Mouse (Mus musculus) megakaryocyte progenitor cell, adult 5-6 weeks (primary cell): Measurements from ENCODE around the gene Hopx. TPM values are rescaled to one million over a fixed set of nuclear protein-coding genes. Genes with fewer than 3 reads are reported as not detected.

Experiments used
- ATAC-seq: replicated peaks from 2 replicates; pipeline ENCODE4 v1.8.0; 2016; ENCODE audit warnings: mild to moderate bottlenecking, moderate TSS enrichment, inconsistent platforms; ENCODE audit not compliant: poor library complexity
- total RNA-seq, 2 experiments: library from RNA; stranded (forward) in 1 of 2; stranded (reverse) in 1 of 2; fragments of 157-497, 149-512 nt in 1 of 2; fragments of 200-1000 nt in 1 of 2; gene quantifications; 2 replicates each; pipeline versions ENCODE4 v1.2.3 to v1.2.4; 2015 to 2017

The Hopx gene
- total RNA-seq, 2 experiments from 2014 or later, result 3.2 to 5.5 TPM

- ATAC-seq, result no peak
Observed at GRCm38 (mm10) chr5:77075951-77076350, 39.0 kb downstream of the Hopx start.

GRCm38 (mm10) chr5:77074914-77075313, 40.0 kb downstream of the Hopx start:
- no peak for ATAC-seq

- no peak for ATAC-seq
Observed at GRCm38 (mm10) chr5:77073794-77074193, 41.1 kb downstream of the Hopx start.

GRCm38 (mm10) chr5:77071626-77072025, 43.3 kb downstream of the Hopx start:
- peak; percentile 60; the same call in 1 of the 2 replicates for ATAC-seq

GRCm38 (mm10) chr5:77070987-77071386, 43.9 kb downstream of the Hopx start:
- ATAC-seq, result 0 out of 2 replicates have a peak, but pooled peaks have one; percentile 42

GRCm38 (mm10) chr5:77067321-77067720, 47.6 kb downstream of the Hopx start:
- ATAC-seq, result no peak

GRCm38 (mm10) chr5:77061372-77062038, 53.4 kb downstream of the Hopx start:
- peak; percentile 97 for ATAC-seq

- no peak for ATAC-seq
Observed at GRCm38 (mm10) chr5:77060363-77060762, 54.6 kb downstream of the Hopx start.

GRCm38 (mm10) chr5:77056881-77057440, 58.0 kb downstream of the Hopx start:
- ATAC-seq, result no peak

GRCm38 (mm10) chr5:77052616-77053015, 62.3 kb downstream of the Hopx start:
- ATAC-seq, result no peak

GRCm38 (mm10) chr5:77044362-77044761, 70.6 kb downstream of the Hopx start:
- ATAC-seq, result peak; percentile 69

- no peak for ATAC-seq
Observed at GRCm38 (mm10) chr5:77039391-77039790, 75.5 kb downstream of the Hopx start.

- peak; percentile 76 for ATAC-seq
Observed at GRCm38 (mm10) chr5:77038451-77038850, 76.5 kb downstream of the Hopx start.

Other genes with a start within 250 kb of the Hopx start
- gene Aasdh, start 209.6 kb downstream of the Hopx start, total RNA-seq (2015), result 17.9 and 20.1 TPM in 2 replicates
- gene Aasdh, start 209.6 kb downstream of the Hopx start, total RNA-seq (2017), result 27.3 and 35.1 TPM in 2 replicates
- 393 and 397 TPM in 2 replicates for gene Paics, start 163.8 kb downstream of the Hopx start, total RNA-seq (2015)
- gene Paics, start 163.8 kb downstream of the Hopx start, total RNA-seq (2017), result 381 and 407 TPM in 2 replicates
- 47.7 and 62.1 TPM in 2 replicates for gene Ppat, start 163.5 kb downstream of the Hopx start, total RNA-seq (2015)
- 71.2 and 80.3 TPM in 2 replicates for gene Ppat, start 163.5 kb downstream of the Hopx start, total RNA-seq (2017)
- 143 and 160 TPM in 2 replicates for gene Srp72, start 140.4 kb downstream of the Hopx start, total RNA-seq (2015)
- gene Srp72, start 140.4 kb downstream of the Hopx start, total RNA-seq (2017), result 142 and 151 TPM in 2 replicates
- gene Arl9, start 111.1 kb downstream of the Hopx start, total RNA-seq (2015), result 1.3 and 1.9 TPM in 2 replicates
- gene Arl9, start 111.1 kb downstream of the Hopx start, total RNA-seq (2017), result not detected in 2 replicates
- not detected in 2 replicates for gene Thegl, start 99.1 kb downstream of the Hopx start, total RNA-seq (2015)
- not detected in 2 replicates for gene Thegl, start 99.1 kb downstream of the Hopx start, total RNA-seq (2017)
- gene Spink2, start 96.3 kb upstream of the Hopx start, total RNA-seq (2015), result 0.76 TPM in 1 of 2 replicates, not detected in the other
- 0.79 TPM in 1 of 2 replicates, not detected in the other for gene Spink2, start 96.3 kb upstream of the Hopx start, total RNA-seq (2017)
- 28.3 and 32.2 TPM in 2 replicates for gene Rest, start 150.4 kb upstream of the Hopx start, total RNA-seq (2015)
- gene Rest, start 150.4 kb upstream of the Hopx start, total RNA-seq (2017), result 43.3 and 47.9 TPM in 2 replicates
- gene Noa1, start 195.0 kb upstream of the Hopx start, total RNA-seq (2015), result 58.5 and 59.2 TPM in 2 replicates
- 16.8 and 17.9 TPM in 2 replicates for gene Noa1, start 195.0 kb upstream of the Hopx start, total RNA-seq (2017)
- 95.0 and 110 TPM in 2 replicates for gene Polr2b, start 195.0 kb upstream of the Hopx start, total RNA-seq (2015)
- gene Polr2b, start 195.0 kb upstream of the Hopx start, total RNA-seq (2017), result 138 and 151 TPM in 2 replicates